Mouse (Mus musculus) Patski (cell line): ENCODE measurements around the gene Rnase10. TPM values are rescaled to one million over a fixed set of nuclear protein-coding genes. Genes with fewer than 3 reads are reported as not detected.
"Not testable (repeated sequence)": the region's sequence is repeated elsewhere in the genome, so short reads cannot be mapped to it uniquely, and the experiment has no call there.

ENCODE experiments used
- ATAC-seq: fragments of 100-300 bp; one replicate; pipeline ENCODE4 v1.8.0; 2021
- CTCF ChIA-PET: fragments of 350-600 bp; sonication (Branson Sonifier 250); formaldehyde crosslinking; loops from one replicate; lab custom pipeline; 2022; ENCODE audit warnings: inconsistent platforms; lab: Charles Lee
- POLR2A ChIA-PET: fragments of 350-600 bp; sonication (Branson Sonifier 250); formaldehyde crosslinking; loops from one replicate; lab custom pipeline; 2022; ENCODE audit warnings: antibody characterized with exemption, inconsistent platforms; lab: Charles Lee
- DNase-seq: peaks from one replicate; pipeline ENCODE4 v3.0.0-alpha.2; 2011; ENCODE audit warnings: low read depth, low spot score
- H3K27me3 ChIP-seq: fragments of 371-371 bp; one replicate; pipeline ENCODE4 v1.5.1; 2021
- CTCF ChIP-seq: fragments of 100-300 bp; IDR thresholded peaks from one replicate; pipeline ENCODE4 v1.5.1; 2021
- in situ Hi-C: fragments of 300-500 bp; cut with MboI; formaldehyde crosslinking; loops from 3 replicates; pipeline ENCODE4 v1.11.1; 2018; ENCODE audit warnings: low pct_unique_long_range_greater_than_20kb, mixed read lengths
- polyA plus RNA-seq: library from polyadenylated mRNA; unstranded; gene quantifications from one replicate; pipeline ENCODE4 v1.2.3, GENCODE M21; 2021

Gene Rnase10
- polyA plus RNA-seq, 1 experiment from 2014 or later: not detected

- CTCF ChIA-PET: interaction anchor here (1.3 to 2.1 kb wide), 3 partner anchors 12 to 15 kb away, joined by 3 to 7 read pairs (median 5); no protein-coding TSS in a partner anchor
- no peak for TF ChIP-seq CTCF
- no peaks in the 10 kb centered on the region for H3K27me3 ChIP-seq
- ATAC-seq (no peak), DNase-seq (no peak)
- POLR2A ChIA-PET: interaction anchor here (0.7 kb wide), 1 partner anchor 14 kb away, joined by 3 read pairs; no protein-coding TSS in a partner anchor
- in situ Hi-C loops: no loop called here
These were observed 1.2 kb downstream of the Rnase10 start for GRCm38 (mm10) chr14:51008781-51009180.

GRCm38 (mm10) chr14:51009572-51009971 lies 2.0 kb downstream of the Rnase10 start:
- no peak for TF ChIP-seq CTCF
- DNase-seq (no peak), ATAC-seq (no peak)
- ChIA-PET CTCF (interaction anchor here (0.7 kb wide), 1 partner anchor 17 kb away, joined by 3 read pairs; no protein-coding TSS in a partner anchor), POLR2A (no interaction called here)
- H3K27me3 ChIP-seq: no peaks in the 10 kb centered on the region
- in situ Hi-C loops: no loop called here

GRCm38 (mm10) chr14:51014724-51015123 lies 7.2 kb downstream of the Rnase10 start:
- POLR2A ChIA-PET, H3K27me3 ChIP-seq, CTCF ChIA-PET, in situ Hi-C loops, ATAC-seq, DNase-seq: not testable (repeated sequence)

- no peaks in the 10 kb centered on the region for H3K27me3 ChIP-seq
- no peak for ATAC-seq
- no peak for DNase-seq
- in situ Hi-C loops: no loop called here
- ChIA-PET CTCF (no interaction called here), POLR2A (no interaction called here)
- no peak for TF ChIP-seq CTCF
These were observed 8.2 kb downstream of the Rnase10 start for GRCm38 (mm10) chr14:51015780-51016179.

- no peak for ATAC-seq
- no peak for DNase-seq
- POLR2A ChIA-PET: no interaction called here
- in situ Hi-C loops: no loop called here
- CTCF ChIA-PET: no interaction called here
- no peaks in the 10 kb centered on the region for H3K27me3 ChIP-seq
- TF ChIP-seq CTCF: no peak
These were observed 9.7 kb downstream of the Rnase10 start for GRCm38 (mm10) chr14:51017256-51017655.

- H3K27me3 ChIP-seq: no peaks in the 10 kb centered on the region
- ATAC-seq (no peak), DNase-seq (no peak)
- in situ Hi-C loops: loop anchor here (5.0 kb wide), 1 partner anchor 39 kb away; no protein-coding TSS in a partner anchor
- ChIA-PET POLR2A (no interaction called here), CTCF (interaction anchor here (1.1 kb wide), 1 partner anchor 10 kb away, joined by 3 read pairs; no protein-coding TSS in a partner anchor)
- TF ChIP-seq CTCF: no peak
These were observed 15.9 kb downstream of the Rnase10 start for GRCm38 (mm10) chr14:51023457-51023856.

GRCm38 (mm10) chr14:51024820-51025219 lies 17.3 kb downstream of the Rnase10 start:
- no peaks in the 10 kb centered on the region for H3K27me3 ChIP-seq
- ChIA-PET POLR2A (no interaction called here), CTCF (interaction anchor here (1.0 to 1.5 kb wide), 2 partner anchors 20 to 86 kb away, joined by 4 to 5 read pairs; no protein-coding TSS in a partner anchor)
- in situ Hi-C loops: loop anchor here (5.0 kb wide), 1 partner anchor 37 kb away; no protein-coding TSS in a partner anchor
- DNase-seq: no peak
- ATAC-seq: no peak
- TF ChIP-seq CTCF: no peak

- in situ Hi-C loops: no loop called here
- DNase-seq: peak; percentile 28
- POLR2A ChIA-PET: no interaction called here
- CTCF ChIA-PET: interaction anchor here (0.6 to 1.9 kb wide), 7 partner anchors 9 to 135 kb away, joined by 3 to 6 read pairs (median 4); no protein-coding TSS in a partner anchor
- H3K27me3 ChIP-seq: no peaks in the 10 kb centered on the region
- TF ChIP-seq CTCF: peak; percentile 58
- no peak for ATAC-seq
These were observed 19.0 kb downstream of the Rnase10 start for GRCm38 (mm10) chr14:51026391-51027133.

GRCm38 (mm10) chr14:51027387-51028155 lies 20.0 kb downstream of the Rnase10 start:
- ATAC-seq (no peak), DNase-seq (no peak)
- in situ Hi-C loops: no loop called here
- ChIA-PET POLR2A (no interaction called here), CTCF (interaction anchor here (0.6 to 1.9 kb wide), 4 partner anchors 11 to 36 kb away, joined by 3 to 6 read pairs (median 4); no protein-coding TSS in a partner anchor)
- H3K27me3 ChIP-seq: no peaks in the 10 kb centered on the region
- TF ChIP-seq CTCF: no peak

GRCm38 (mm10) chr14:51035206-51035605 lies 27.7 kb downstream of the Rnase10 start:
- ATAC-seq (no peak), DNase-seq (no peak)
- in situ Hi-C loops: no loop called here
- ChIA-PET POLR2A (no interaction called here), CTCF (interaction anchor here (1.2 kb wide), 1 partner anchor 9 kb away, joined by 4 read pairs; no protein-coding TSS in a partner anchor)
- TF ChIP-seq CTCF: no peak
- H3K27me3 ChIP-seq: peaks cover 4% of the 10 kb centered on the region
